Mouse (Mus musculus) splenic B cell, adult 2 months (primary cell): ENCODE data around the gene Kif16b.
"Not testable (repeated sequence)": the region's sequence is repeated elsewhere in the genome, so short reads cannot be mapped to it uniquely, and the experiment has no call there.

Experiments used
- DNase-seq: peaks from one replicate; pipeline ENCODE4 v3.0.0-alpha.2; 2011; ENCODE audit warnings: low read depth, low spot score
- H3K27me3 ChIP-seq: 2 replicates; pipeline ENCODE4 v1.6.1; 2012; ENCODE audit warnings: mild to moderate bottlenecking, low read length, moderate library complexity, mixed read lengths; ENCODE audit not compliant: control insufficient read depth, poor library complexity, insufficient read depth, severe bottlenecking
- H3K36me3 ChIP-seq: 2 replicates; pipeline ENCODE4 v1.6.1; 2012; ENCODE audit warnings: mild to moderate bottlenecking, low read length, moderate library complexity, mixed read lengths; ENCODE audit not compliant: control insufficient read depth, poor library complexity, insufficient read depth, severe bottlenecking

Gene Kif16b

GRCm38 (mm10) chr2:142584851-142585737 lies 316.2 kb downstream of the Kif16b start:
- Histone ChIP-seq H3K27me3 (no peaks in the 10 kb centered on the region), H3K36me3 (no peaks in the 10 kb centered on the region)
- no peak for DNase-seq

GRCm38 (mm10) chr2:142580449-142580848 lies 320.9 kb downstream of the Kif16b start:
- DNase-seq: no peak
- Histone ChIP-seq H3K27me3 (no peaks in the 10 kb centered on the region), H3K36me3 (no peaks in the 10 kb centered on the region)

- not testable (repeated sequence) for H3K36me3 ChIP-seq, DNase-seq, H3K27me3 ChIP-seq
Observed at GRCm38 (mm10) chr2:142577414-142577813, 323.9 kb downstream of the Kif16b start.

- no peaks in the 10 kb centered on the region for H3K36me3 ChIP-seq
- H3K27me3 ChIP-seq: no peaks in the 10 kb centered on the region
- DNase-seq: no peak
Observed at GRCm38 (mm10) chr2:142569771-142570170, 331.6 kb downstream of the Kif16b start.
